Mouse (Mus musculus): ENCODE data around the gene Plekha4.

Plekha4 gene

DNA sequence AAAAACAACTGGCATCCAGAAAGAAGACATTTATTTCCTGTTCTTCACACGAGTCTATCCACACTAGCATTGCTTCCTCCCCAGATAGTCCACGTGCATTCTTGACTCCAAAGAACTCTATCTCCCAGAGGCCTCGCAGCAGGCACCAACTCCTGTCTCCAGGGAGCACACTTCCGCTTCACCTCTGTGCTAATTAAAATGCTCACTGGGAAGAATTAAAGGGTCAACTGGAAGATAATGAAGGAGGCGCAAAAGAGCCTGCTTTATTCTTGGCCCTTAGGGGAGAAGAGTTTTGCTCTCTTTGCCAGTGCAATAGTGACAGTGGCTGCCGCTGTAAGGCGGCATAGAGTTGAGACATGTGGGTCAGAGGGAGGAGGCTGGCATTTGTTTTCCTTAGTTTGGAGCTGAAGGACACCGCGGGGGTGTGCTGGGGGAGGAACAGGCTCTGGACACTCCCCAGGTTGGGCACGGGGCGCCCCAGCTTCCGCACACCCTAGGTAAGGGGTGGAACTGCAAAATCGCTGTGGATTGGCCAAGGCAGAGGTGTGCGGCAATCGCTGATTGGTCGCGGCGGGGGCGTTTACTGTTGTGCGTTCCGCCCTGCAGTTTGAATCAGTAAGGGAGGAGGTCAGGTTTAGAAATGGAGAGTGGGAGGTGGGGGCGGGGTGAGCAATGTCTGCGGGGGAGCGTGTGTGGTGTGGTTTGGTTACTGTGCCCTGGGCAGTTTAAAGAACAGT is 41.8 kb downstream of the Plekha4 start:
- DNase-seq (ENCODE audit: extremely low spot score, low read depth, low spot score) = no peak

GRCm38 (mm10) chr7:45568601-45569473 is 42.7 kb downstream of the Plekha4 start:
- DNase-seq (ENCODE audit: extremely low spot score, low read depth, low spot score) = no peak

GRCm38 (mm10) chr7:45570103-45570741 is 44.1 kb downstream of the Plekha4 start, which contains the start of gene Bcat2:
Gene Bcat2 (plus strand): TSS chr7:45570153.
- no peak for DNase-seq (ENCODE audit: extremely low spot score, low read depth, low spot score)

DNA sequence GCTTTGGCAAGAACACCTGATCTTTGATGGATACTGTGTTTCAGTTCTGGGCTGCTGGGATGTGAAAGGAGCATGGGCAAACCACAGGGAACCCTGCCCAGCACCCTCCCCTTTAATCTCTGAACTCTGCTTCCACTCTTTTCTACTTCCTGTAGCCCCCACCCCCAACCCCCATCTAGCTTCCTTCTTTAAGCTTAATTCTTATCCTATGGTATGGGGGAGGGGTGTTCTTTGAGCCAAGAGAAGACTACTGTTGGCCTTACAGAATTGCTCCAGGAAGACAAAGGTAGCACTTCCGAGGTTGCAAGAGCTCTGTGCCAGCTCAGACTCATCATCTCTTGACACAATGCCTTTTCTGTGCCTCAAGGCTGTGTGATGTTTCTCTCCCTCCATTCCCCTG is 45.8 kb downstream of the Plekha4 start:
- DNase-seq (ENCODE audit: extremely low spot score, low read depth, low spot score) = no peak

DNA sequence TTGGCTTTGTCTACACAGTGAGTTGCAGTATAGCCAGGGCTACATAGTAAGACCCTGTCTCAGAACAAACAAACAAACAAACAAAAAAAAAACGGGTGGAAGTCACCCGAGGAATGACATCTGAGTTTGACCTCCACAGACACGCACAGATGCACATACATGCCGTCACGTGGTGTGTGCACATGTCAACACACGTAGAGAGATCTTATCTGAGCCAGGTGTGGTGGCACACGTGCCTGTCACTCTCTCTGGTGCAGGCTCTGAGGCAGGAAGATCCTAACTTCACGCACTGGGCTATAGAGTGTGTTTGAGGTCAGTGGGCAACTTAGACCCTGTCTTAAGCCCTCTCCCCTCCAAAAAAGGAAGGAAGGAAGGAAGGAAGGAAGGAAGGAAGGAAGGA is 47.8 kb downstream of the Plekha4 start:
- no peak for DNase-seq (ENCODE audit: extremely low spot score, low read depth, low spot score)

DNA sequence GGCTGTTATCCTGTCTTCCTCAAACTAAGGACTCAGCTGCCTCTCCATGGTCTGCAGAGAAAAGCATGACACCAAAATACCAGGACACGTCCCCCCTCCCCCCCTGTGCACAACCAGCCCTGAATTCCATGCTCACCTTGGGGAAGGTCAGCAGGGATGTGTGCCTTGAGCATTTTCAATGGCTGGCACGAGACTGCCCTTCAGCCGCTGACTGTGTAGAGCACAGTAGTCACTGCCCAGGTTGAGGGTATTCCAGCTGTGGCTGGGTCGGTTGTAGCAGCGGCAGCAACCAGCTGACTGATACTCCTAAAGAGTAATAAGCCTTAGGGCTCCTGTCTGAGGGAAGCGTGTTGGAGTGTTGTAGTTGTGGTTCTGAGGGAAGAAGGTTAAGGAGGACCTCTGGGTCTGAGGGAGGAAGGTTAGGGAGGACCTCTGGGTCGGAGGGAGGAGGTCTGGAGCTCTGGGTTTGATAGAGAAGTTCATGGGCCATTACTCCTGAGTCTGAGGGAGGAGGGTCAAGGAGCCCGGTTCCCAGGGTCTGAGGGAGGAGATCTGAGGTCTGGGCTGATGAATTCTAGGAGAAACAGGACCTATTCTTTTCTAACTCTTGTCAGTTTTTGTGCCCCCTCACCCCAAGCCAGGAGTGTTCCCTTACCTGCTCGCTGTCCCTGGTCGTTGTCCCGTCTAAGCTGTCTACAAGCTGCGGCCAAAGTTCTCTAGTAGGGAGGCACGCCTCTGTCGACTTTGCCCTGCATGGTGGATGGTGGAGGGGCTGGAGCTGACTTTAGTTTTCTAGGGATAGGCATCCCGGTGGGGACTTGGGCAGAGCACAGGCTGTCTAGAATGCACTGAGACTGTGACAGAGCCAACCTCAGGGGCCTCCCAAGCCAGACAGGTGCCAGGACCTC is 48.6 kb downstream of the Plekha4 start:
- DNase-seq (ENCODE audit: extremely low spot score, low read depth, low spot score) = no peak

DNA sequence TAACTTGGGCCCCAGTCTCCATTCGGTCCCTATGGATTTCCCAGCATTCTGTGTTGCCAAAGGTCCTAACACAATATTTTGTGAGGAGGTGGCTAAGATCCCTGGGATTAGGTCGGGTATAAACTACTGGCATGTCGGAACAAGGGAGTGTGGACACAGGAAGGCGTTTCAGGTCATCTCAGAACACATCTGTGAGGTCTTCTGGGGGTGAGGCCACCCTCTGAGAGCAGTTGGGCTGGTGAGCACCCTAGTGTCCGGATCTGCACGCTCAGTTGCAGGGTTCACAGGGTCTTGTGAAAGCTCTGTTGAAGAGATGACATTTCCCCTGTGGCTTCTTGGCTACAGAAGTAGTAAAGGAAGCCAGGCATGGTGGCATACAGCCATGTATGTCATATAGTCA is 59.8 kb downstream of the Plekha4 start:
- no peak for DNase-seq (ENCODE audit: extremely low spot score, low read depth, low spot score)

DNA sequence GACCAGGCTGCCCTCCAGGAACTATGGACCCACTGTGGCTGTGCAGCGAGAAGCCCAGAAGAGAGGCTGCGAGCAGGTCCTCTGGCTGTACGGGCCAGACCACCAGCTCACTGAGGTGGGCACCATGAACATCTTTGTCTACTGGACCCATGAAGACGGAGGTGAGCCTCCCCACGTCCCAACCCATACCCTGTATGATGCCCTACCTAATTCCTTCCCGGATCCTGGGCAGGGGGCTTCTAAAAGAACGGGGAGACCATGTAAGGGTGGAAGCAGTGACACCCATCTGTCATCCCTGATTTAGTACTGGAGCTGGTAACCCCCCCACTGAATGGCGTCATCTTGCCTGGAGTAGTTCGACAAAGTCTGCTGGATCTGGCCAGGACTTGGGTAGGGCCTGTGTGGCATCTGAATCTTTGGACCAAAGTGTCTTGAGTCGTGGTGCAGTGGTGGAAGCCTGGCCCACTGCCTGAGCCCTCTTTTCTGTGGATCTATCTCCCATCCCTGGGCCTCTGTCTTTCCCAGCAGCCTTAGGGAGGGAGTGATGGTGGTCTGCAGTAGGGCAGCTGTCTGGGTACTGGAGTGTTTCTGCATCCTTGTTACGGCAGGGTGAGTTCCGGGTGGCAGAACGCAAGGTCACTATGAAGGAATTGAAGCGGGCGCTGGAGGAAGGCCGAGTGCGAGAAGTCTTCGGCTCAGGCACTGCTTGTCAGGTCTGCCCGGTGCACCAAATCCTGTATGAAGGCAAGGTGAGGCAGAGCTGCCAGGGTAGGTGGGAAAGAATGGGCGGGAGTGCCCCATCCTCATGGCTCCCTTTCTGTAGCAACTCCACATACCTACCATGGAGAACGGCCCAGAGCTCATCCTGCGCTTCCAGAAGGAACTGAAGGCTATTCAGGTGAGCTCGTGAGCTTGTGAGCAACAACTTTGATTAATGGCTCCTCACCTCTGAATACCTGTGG is 61.8 kb downstream of the Plekha4 start:
- DNase-seq (ENCODE audit: extremely low spot score, low read depth, low spot score) = no peak

DNA sequence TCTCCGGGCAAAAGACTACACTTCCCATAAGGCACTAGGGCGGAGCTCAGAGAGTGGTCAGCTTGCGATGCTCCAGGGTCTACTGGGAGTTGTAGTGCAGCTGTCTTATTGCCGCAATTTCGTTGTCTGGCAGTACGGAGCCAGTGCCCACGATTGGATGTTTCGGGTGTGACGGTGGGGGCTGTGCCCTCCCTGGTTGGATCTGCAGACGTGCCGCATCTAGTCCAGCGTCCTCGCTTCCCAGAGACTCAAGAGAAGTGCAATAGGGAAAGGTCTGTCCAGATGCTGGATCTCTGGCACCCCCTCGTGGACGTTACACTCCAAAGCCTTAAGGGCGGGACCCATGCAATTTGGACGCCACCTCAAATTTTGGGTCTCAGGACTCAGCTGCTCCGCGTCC is 63.0 kb downstream of the Plekha4 start:
- DNase-seq (ENCODE audit: extremely low spot score, low read depth, low spot score) = peak; percentile 95

DNA sequence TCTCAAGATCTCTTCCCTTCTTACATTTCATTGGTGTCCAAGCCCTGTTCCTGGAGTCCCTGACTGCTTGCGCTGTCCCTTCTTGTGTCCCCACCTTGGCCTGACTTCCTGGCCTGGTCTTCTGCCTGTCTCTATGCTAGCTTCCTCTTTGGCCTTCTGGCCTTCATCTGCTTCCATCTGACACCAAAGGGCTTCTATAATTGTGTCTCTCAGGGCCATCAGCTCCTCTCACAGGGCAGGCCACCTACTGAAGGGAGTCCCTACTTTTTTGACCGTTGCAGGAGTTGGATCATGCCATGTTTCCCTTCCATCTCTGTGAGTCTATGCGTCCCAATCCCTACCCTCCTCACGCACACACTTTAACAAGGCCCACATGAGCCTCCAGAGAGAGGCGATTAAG is 63.8 kb downstream of the Plekha4 start:
- DNase-seq (ENCODE audit: extremely low spot score, low read depth, low spot score) = no peak

DNA sequence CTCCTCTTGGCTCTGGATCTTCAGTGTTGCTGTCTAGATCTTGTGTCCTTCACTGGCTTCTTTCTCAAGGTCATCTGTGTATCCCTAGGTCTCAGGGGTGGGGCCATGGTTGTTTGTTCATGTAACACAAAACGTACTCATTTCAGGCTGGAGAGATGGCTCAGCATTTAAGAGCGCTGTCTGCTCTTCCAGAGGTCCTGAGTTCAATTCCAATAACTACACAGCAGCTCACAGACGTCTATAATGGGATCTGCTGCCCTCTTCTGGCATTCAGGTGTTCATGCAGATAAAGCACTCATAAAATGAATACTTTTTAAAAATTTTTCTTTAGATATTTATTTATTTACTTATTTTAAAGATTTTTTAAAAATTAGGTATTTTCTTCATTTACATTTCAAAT is 64.7 kb downstream of the Plekha4 start:
- DNase-seq (ENCODE audit: extremely low spot score, low read depth, low spot score) = no peak

DNA sequence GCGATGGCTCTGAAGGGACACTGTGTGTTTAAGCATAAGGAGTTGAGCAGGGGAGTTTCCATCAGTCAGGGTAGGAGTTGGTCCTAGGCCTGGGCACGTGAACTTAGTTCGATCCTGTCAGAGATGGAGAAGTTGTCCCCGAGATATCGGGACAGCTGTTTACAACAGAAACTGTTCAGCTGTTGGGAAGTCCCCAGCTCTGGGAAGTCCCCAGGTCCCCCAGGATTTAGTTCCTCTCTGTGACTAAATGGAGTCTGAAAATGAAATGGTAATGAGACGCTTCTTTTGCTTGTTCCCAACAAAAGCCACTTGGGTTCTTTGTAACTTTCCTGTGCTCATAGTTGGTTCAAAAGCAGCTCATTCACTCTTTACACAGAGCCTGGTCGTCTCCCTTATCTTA is 65.8 kb downstream of the Plekha4 start:
- no peak for DNase-seq (ENCODE audit: extremely low spot score, low read depth, low spot score)

GRCm38 (mm10) chr7:45593118-45593815 is 67.1 kb downstream of the Plekha4 start:
- DNase-seq (ENCODE audit: extremely low spot score, low read depth, low spot score) = peak; percentile 46

- DNase-seq (ENCODE audit: extremely low spot score, low read depth, low spot score) = no peak
These were observed 69.0 kb downstream of the Plekha4 start for GRCm38 (mm10) chr7:45595176-45595575.

DNA sequence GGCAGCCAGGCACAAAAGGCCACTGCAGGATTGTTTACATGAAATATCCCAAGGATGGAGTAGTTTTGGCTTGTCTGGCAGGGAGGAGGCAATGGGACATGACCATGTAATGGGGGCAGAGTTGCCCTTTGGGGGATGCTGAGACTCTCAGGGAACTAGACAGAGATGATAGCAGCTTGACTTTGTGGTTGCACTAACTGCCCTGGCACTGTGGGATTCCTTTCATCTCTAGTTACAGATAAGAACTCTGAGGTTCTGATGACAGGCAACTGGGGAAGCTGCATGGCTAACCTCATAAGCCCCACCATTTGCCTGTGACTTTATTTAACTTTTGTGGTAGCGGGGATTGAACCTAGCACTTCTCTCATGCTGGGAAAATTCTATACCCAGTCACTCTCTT is 70.0 kb downstream of the Plekha4 start:
- no peak for DNase-seq (ENCODE audit: extremely low spot score, low read depth, low spot score)

DNA sequence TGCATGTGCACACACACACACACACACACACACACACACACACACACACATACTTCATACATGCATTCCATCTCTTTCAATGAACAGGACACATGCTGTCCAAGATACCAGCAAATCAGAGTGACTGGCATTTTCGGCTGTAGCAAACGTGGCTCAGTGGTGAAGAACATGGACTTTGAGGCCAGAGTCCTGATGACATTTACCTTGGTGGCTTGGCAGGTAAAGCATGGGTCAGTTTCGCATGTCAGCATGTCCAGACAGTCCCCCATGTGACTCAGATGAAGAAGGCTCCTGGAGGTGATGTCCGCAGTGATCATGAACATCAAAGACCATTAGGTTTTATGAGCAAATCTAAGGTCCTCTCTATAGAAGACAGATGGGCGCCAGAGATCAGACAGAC is 70.9 kb downstream of the Plekha4 start:
- DNase-seq (ENCODE audit: extremely low spot score, low read depth, low spot score) = no peak

DNA sequence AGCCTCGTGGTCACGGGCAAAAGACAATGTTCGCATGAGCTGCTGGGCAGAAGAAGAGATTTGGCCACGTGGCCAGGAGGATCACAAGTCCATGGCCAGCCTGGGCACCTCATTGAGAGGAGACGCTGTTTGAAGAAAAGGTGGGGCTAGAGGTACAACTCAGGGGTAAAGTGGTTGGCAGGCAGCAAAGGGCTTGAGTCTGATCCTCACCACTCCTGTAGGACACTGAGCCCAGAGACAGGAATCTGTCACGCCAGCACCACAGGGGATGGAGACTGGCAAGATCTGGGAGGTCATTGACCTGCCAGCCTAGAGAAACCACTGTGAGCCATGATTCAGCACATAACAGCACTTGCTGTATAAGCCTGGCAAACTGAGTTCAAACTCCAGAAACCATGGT is 71.4 kb downstream of the Plekha4 start:
- DNase-seq (ENCODE audit: extremely low spot score, low read depth, low spot score) = no peak

GRCm38 (mm10) chr7:45598960-45599879 is 73.1 kb downstream of the Plekha4 start:
- DNase-seq (ENCODE audit: extremely low spot score, low read depth, low spot score) = no peak
